In genomic region chr10:43527283-43528269, GRCm38 (mm10) we compare ENCODE assay signal across 8 mouse cellular contexts. TPM values are rescaled to one million over a fixed set of nuclear protein-coding genes. Genes with fewer than 3 reads are reported as not detected.
DNase-seq lines count a peak whose midpoint lies in the region; ATAC-seq lines count a peak whose summit lies in the region.

No protein-coding gene starts in this region.

- peak; percentile 26 for DNase-seq in ES-CJ7 (ENCODE audit: low read depth, low spot score)
- DNase-seq in brain, embryonic 18.5 days (ENCODE audit: low read depth, low spot score): peak; percentile 39
- DNase-seq in thymus, adult 18-20 months: no peak
- DNase-seq in gastrocnemius, postnatal 10 days: no peak
- no peak for DNase-seq in gastrocnemius, postnatal 36 days

- 29% methylated on average over 15 of the region's 15 CpGs for WGBS in hindbrain, embryonic 15.5 days
- WGBS in liver, embryonic 15.5 days (ENCODE audit: insufficient replicate concordance): 55% methylated on average over 15 of the region's 15 CpGs

- peak; percentile 82 for ATAC-seq in hindbrain, embryonic 15.5 days (ENCODE audit: low FRiP score, low read depth)
- peak; percentile 67 for ATAC-seq in liver, embryonic 15.5 days (ENCODE audit: insufficient read depth)
- no peak; the same call in 1 of the 2 replicates for ATAC-seq in megakaryocyte-erythroid progenitor cell, adult 5-6 weeks (replicated peaks; ENCODE audit: low FRiP score, low TSS enrichment, poor library complexity, severe bottlenecking)

- peaks cover 13% of the 10 kb centered on the region for H3K4me1 ChIP-seq in hindbrain, embryonic 15.5 days (replicated peaks)
- H3K4me1 ChIP-seq in liver, embryonic 15.5 days (replicated peaks): peaks cover 16% of the 10 kb centered on the region

- intact Hi-C loops in gastrocnemius, postnatal 36 days (cut with DNase I): no loop called here

- no peaks in the 10 kb centered on the region for H3K27me3 ChIP-seq in hindbrain, embryonic 15.5 days
- H3K27me3 ChIP-seq in liver, embryonic 15.5 days: no peaks in the 10 kb centered on the region

- peak overlapping the region; percentile 18; the same call in 1 of the 2 replicates for H3K9ac ChIP-seq in hindbrain, embryonic 15.5 days
- H3K9ac ChIP-seq in liver, embryonic 15.5 days: no peak overlapping the region

- peak overlapping the region; percentile 80 for H3K27ac ChIP-seq in hindbrain, embryonic 15.5 days (replicated peaks)
- no peak overlapping the region; the same call in 1 of the 2 replicates for H3K27ac ChIP-seq in liver, embryonic 15.5 days (replicated peaks)

- peaks cover 33% of the 10 kb centered on the region for H3K36me3 ChIP-seq in hindbrain, embryonic 15.5 days
- H3K36me3 ChIP-seq in liver, embryonic 15.5 days (replicated peaks): peaks cover 41% of the 10 kb centered on the region

- peak overlapping the region; percentile 17; the same call in 1 of the 2 replicates for H3K4me2 ChIP-seq in hindbrain, embryonic 15.5 days
- H3K4me2 ChIP-seq in liver, embryonic 15.5 days: no peak overlapping the region

- no peak overlapping the region for H3K4me3 ChIP-seq in hindbrain, embryonic 15.5 days
- no peak overlapping the region for H3K4me3 ChIP-seq in liver, embryonic 15.5 days (replicated peaks)

- H3K9me3 ChIP-seq in hindbrain, embryonic 15.5 days: no peaks in the 10 kb centered on the region
- H3K9me3 ChIP-seq in liver, embryonic 15.5 days (replicated peaks): no peaks in the 10 kb centered on the region

RNA-seq across cellular contexts. Expression of gene Gm9803, which starts 3.7 kb away (rescaled TPM):
- polyA plus RNA-seq in hindbrain, embryonic 15.5 days (2015; fragmentation: Nextera tagmentation; extraction: Ambion mirVana): 22.0 and 26.2 TPM in 2 replicates
- 6.6 and 10.5 TPM in 2 replicates for polyA plus RNA-seq in liver, embryonic 15.5 days (2015; fragmentation: Nextera tagmentation; extraction: Ambion mirVana)
- 2.2 and 7.6 TPM in 2 replicates for total RNA-seq in megakaryocyte-erythroid progenitor cell, adult 5-6 weeks (2014; fragmentation: Nextera tagmentation)
- 3.0 and 41.1 TPM in 2 replicates for total RNA-seq in megakaryocyte-erythroid progenitor cell, adult 5-6 weeks (2017)
- total RNA-seq in gastrocnemius, postnatal 10 days (2021): 1 to 10 TPM; 4.7 to 5.2 TPM
- 1 to 10 TPM; 5.4 to 9.2 TPM for total RNA-seq in gastrocnemius, postnatal 36 days (2021)

RNA-seq across cellular contexts. Expression of gene 1700021F05Rik, which starts 13.2 kb away (rescaled TPM):
- polyA plus RNA-seq in hindbrain, embryonic 15.5 days (2015; fragmentation: Nextera tagmentation; extraction: Ambion mirVana): 60.3 and 68.1 TPM in 2 replicates
- 25.0 and 27.5 TPM in 2 replicates for polyA plus RNA-seq in liver, embryonic 15.5 days (2015; fragmentation: Nextera tagmentation; extraction: Ambion mirVana)
- 47.8 and 55.4 TPM in 2 replicates for total RNA-seq in megakaryocyte-erythroid progenitor cell, adult 5-6 weeks (2014; fragmentation: Nextera tagmentation)
- 91.0 and 96.9 TPM in 2 replicates for total RNA-seq in megakaryocyte-erythroid progenitor cell, adult 5-6 weeks (2017)
- total RNA-seq in gastrocnemius, postnatal 10 days (2021): 10 to 100 TPM; 91.5 to 98.3 TPM
- 100 to 1,000 TPM in 1 of 2 experiments, 10 to 100 TPM in 1; 90.8 to 102 TPM for total RNA-seq in gastrocnemius, postnatal 36 days (2021)

RNA-seq across cellular contexts. Expression of gene Bend3, which starts 48.9 kb away (rescaled TPM):
- polyA plus RNA-seq in hindbrain, embryonic 15.5 days (2015; fragmentation: Nextera tagmentation; extraction: Ambion mirVana): 3.6 and 4.3 TPM in 2 replicates
- polyA plus RNA-seq in liver, embryonic 15.5 days (2015; fragmentation: Nextera tagmentation; extraction: Ambion mirVana): 1.0 TPM in 2 replicates
- total RNA-seq in megakaryocyte-erythroid progenitor cell, adult 5-6 weeks (2014; fragmentation: Nextera tagmentation): 12.1 and 19.3 TPM in 2 replicates
- 7.5 and 9.1 TPM in 2 replicates for total RNA-seq in megakaryocyte-erythroid progenitor cell, adult 5-6 weeks (2017)
- 1 to 10 TPM; 4.6 to 6.5 TPM for total RNA-seq in gastrocnemius, postnatal 10 days (2021)
- total RNA-seq in gastrocnemius, postnatal 36 days (2021): 1 to 10 TPM; 3.6 to 4.9 TPM

RNA-seq across cellular contexts. Expression of gene Cd24a, which starts 50.5 kb away (rescaled TPM):
- 685 and 698 TPM in 2 replicates for polyA plus RNA-seq in hindbrain, embryonic 15.5 days (2015; fragmentation: Nextera tagmentation; extraction: Ambion mirVana)
- 938 and 960 TPM in 2 replicates for polyA plus RNA-seq in liver, embryonic 15.5 days (2015; fragmentation: Nextera tagmentation; extraction: Ambion mirVana)
- 709 and 802 TPM in 2 replicates for total RNA-seq in megakaryocyte-erythroid progenitor cell, adult 5-6 weeks (2014; fragmentation: Nextera tagmentation)
- total RNA-seq in megakaryocyte-erythroid progenitor cell, adult 5-6 weeks (2017): 576 and 796 TPM in 2 replicates
- 10 to 100 TPM; 40.0 to 67.0 TPM for total RNA-seq in gastrocnemius, postnatal 10 days (2021)
- 100 to 1,000 TPM in 1 of 2 experiments, 10 to 100 TPM in 1; 54.5 to 100 TPM for total RNA-seq in gastrocnemius, postnatal 36 days (2021)

Comparison
In these comparisons a context has a peak if more than half of its experiments do, and no peak if none do; other contexts are left out.
1. DNase-seq: peak in ES-CJ7 (single experiment) and brain, embryonic 18.5 days (single experiment); none in thymus, adult 18-20 months (0 of 2), gastrocnemius, postnatal 10 days (single experiment) and gastrocnemius, postnatal 36 days (0 of 2).